Mouse (Mus musculus) testis, adult 2 months (tissue): ENCODE data around the gene Slc11a2.
"Not testable (repeated sequence)": the region's sequence is repeated elsewhere in the genome, so short reads cannot be mapped to it uniquely, and the experiment has no call there.

Source experiments
- CTCF ChIP-seq: fragments of 200-500 bp; IDR thresholded peaks from 2 replicates; pipeline ENCODE4 v1.5.1; 2012; ENCODE audit warnings: low read depth, mild to moderate bottlenecking, inconsistent platforms, low read length, moderate library complexity; ENCODE audit not compliant: control insufficient read depth, insufficient read depth, insufficient replicate concordance
- POLR2A ChIP-seq: fragments of 200-500 bp; IDR thresholded peaks from 2 replicates; pipeline ENCODE4 v1.6.1; 2012; ENCODE audit warnings: low read depth, mild to moderate bottlenecking, inconsistent platforms, low read length, moderate library complexity; ENCODE audit not compliant: control insufficient read depth

GRCm38 (mm10) chr15:100365967-100366366 is 58.9 kb downstream of the Slc11a2 start:
- TF ChIP-seq CTCF, POLR2A: not testable (repeated sequence)
